Comparison of ENCODE assay signal across 8 mouse cellular contexts in genomic region chr1:153900860-153901730, GRCm38 (mm10). TPM values are rescaled to one million over a fixed set of nuclear protein-coding genes. Genes with fewer than 3 reads are reported as not detected.
A peak's percentile ranks its signal among the peaks of the same experiment; 100 is the strongest.
DNase-seq lines count a peak whose midpoint lies in the region; ATAC-seq and TF ChIP-seq lines count a peak whose summit lies in the region.

No protein-coding gene starts in this region.

- TF ChIP-seq CTCF in forebrain, postnatal 0 days (IDR thresholded peaks at IDR 0.05; ENCODE audit: low read depth), result no peak

- no peak for ATAC-seq in forebrain, postnatal 0 days
- no peak for ATAC-seq in hindbrain, embryonic 12.5 days (ENCODE audit: low FRiP score)
- ATAC-seq in liver, embryonic 12.5 days, result no peak

- intact Hi-C loops in left cerebral cortex, postnatal 4 days (cut with DNase I), result loop anchor here (10.0 kb wide), 1 partner anchor 824 kb away; no protein-coding TSS in a partner anchor
- intact Hi-C loops in left cerebral cortex, postnatal 14 days (cut with DNase I), result no loop called here

- peak overlapping the region; percentile 93 for H3K4me3 ChIP-seq in forebrain, postnatal 0 days (ENCODE audit: low read depth, low read length)
- H3K4me3 ChIP-seq in hindbrain, embryonic 12.5 days, result peak overlapping the region; percentile 86
- H3K4me3 ChIP-seq in liver, embryonic 12.5 days, result peak overlapping the region; percentile 82
- peak overlapping the region; percentile 78 for H3K4me3 ChIP-seq in myocyte

- H3K4me2 ChIP-seq in forebrain, postnatal 0 days (ENCODE audit: low read depth), result peak overlapping the region; percentile 81
- peak overlapping the region; percentile 87 for H3K4me2 ChIP-seq in hindbrain, embryonic 12.5 days (replicated peaks)
- H3K4me2 ChIP-seq in liver, embryonic 12.5 days, result peak overlapping the region; percentile 79
- H3K4me2 ChIP-seq in myocyte (ENCODE audit: low read depth), result peak overlapping the region; percentile 96

- peaks cover 7% of the 10 kb centered on the region for H3K79me2 ChIP-seq in myocyte (ENCODE audit: control insufficient read depth, insufficient read depth)

- H3K36me3 ChIP-seq in forebrain, postnatal 0 days (ENCODE audit: insufficient read depth), result peaks cover 35% of the 10 kb centered on the region
- peaks cover 32% of the 10 kb centered on the region for H3K36me3 ChIP-seq in hindbrain, embryonic 12.5 days
- H3K36me3 ChIP-seq in liver, embryonic 12.5 days, result peaks cover 36% of the 10 kb centered on the region
- H3K36me3 ChIP-seq in myocyte (ENCODE audit: control insufficient read depth, insufficient read depth), result peaks cover 5% of the 10 kb centered on the region

- H3ac ChIP-seq in myocyte (ENCODE audit: control insufficient read depth, insufficient read length), result peak overlapping the region; percentile 5

- WGBS in forebrain, postnatal 0 days, result 1% methylated on average over 25 of the region's 25 CpGs
- WGBS in hindbrain, embryonic 12.5 days, result 2% methylated on average over 25 of the region's 25 CpGs
- 5% methylated on average over 25 of the region's 25 CpGs for WGBS in liver, embryonic 12.5 days (ENCODE audit: insufficient replicate concordance)

- peaks cover 20% of the 10 kb centered on the region; the same call in 1 of the 2 replicates for H3K4me1 ChIP-seq in forebrain, postnatal 0 days (ENCODE audit: insufficient read depth)
- H3K4me1 ChIP-seq in hindbrain, embryonic 12.5 days, result peaks cover 26% of the 10 kb centered on the region
- peaks cover 49% of the 10 kb centered on the region for H3K4me1 ChIP-seq in liver, embryonic 12.5 days

- H3K9ac ChIP-seq in forebrain, postnatal 0 days, result peak overlapping the region; percentile 97
- peak overlapping the region; percentile 94 for H3K9ac ChIP-seq in hindbrain, embryonic 12.5 days
- H3K9ac ChIP-seq in liver, embryonic 12.5 days, result peak overlapping the region; percentile 92

- DNase-seq in left cerebral cortex, postnatal 4 days, result peak; percentile 49
- DNase-seq in left cerebral cortex, postnatal 14 days (ENCODE audit: low spot score in 2 of 2), result no peak
- DNase-seq in c-Kit-negative CD71-positive TER-119-positive erythroid progenitor cells, embryonic 14.5 days (ENCODE audit: low read depth, low spot score), result peak; percentile 21
- peak; percentile 41 for DNase-seq in forebrain, postnatal 0 days
- DNase-seq in frontal cortex, postnatal 36 days (ENCODE audit: low spot score in 2 of 2), result no peak

- no peak for TF ChIP-seq POLR2A in myocyte (IDR thresholded peaks at IDR 0.05; ENCODE audit: insufficient read length, low read depth)

- H3K27ac ChIP-seq in forebrain, postnatal 0 days (ENCODE audit: low read depth, low read length), result peak overlapping the region; percentile 97
- H3K27ac ChIP-seq in hindbrain, embryonic 12.5 days, result peak overlapping the region; percentile 96
- H3K27ac ChIP-seq in liver, embryonic 12.5 days, result peak overlapping the region; percentile 99

- no peaks in the 10 kb centered on the region for H3K27me3 ChIP-seq in forebrain, postnatal 0 days (ENCODE audit: insufficient read depth, low read length)
- H3K27me3 ChIP-seq in hindbrain, embryonic 12.5 days, result no peaks in the 10 kb centered on the region
- no peaks in the 10 kb centered on the region for H3K27me3 ChIP-seq in liver, embryonic 12.5 days (replicated peaks)
- no peaks in the 10 kb centered on the region for H3K27me3 ChIP-seq in myocyte (ENCODE audit: control insufficient read depth, insufficient read depth, insufficient read length)

- H3K9me3 ChIP-seq in forebrain, postnatal 0 days (ENCODE audit: low read length), result no peaks in the 10 kb centered on the region
- H3K9me3 ChIP-seq in hindbrain, embryonic 12.5 days (replicated peaks), result no peaks in the 10 kb centered on the region
- no peaks in the 10 kb centered on the region for H3K9me3 ChIP-seq in liver, embryonic 12.5 days (replicated peaks)

TF ChIP-seq in myocyte, 11 proteins besides CTCF, POLR2A, EP300 and RAD21:
- TF ChIP-seq POLR2AphosphoS2 (IDR thresholded peaks at IDR 0.05; ENCODE audit: insufficient read length, low read depth) (no peak), USF1 (IDR thresholded peaks at IDR 0.05; ENCODE audit: low read depth) (no peak), E2F4 (IDR thresholded peaks at IDR 0.05; ENCODE audit: insufficient read depth) (no peak), MYOG (IDR thresholded peaks at IDR 0.05; ENCODE audit: control insufficient read depth in 1 of 3, insufficient read depth in 1 of 3, insufficient read length in 2 of 3, low read depth in 2 of 3) (peak in 1 of 3 experiments; percentile 24)
TF ChIP-seq in myocyte: peak in this region for 1.

RNA-seq across cellular contexts. Expression of gene Teddm2, which starts 1.1 kb away (rescaled TPM):
- total RNA-seq in left cerebral cortex, postnatal 4 days (2021), result 1 to 10 TPM; 2.1 to 3.5 TPM
- 1 to 10 TPM; 3.3 to 3.4 TPM for total RNA-seq in left cerebral cortex, postnatal 14 days (2021)
- 2.3 and 2.9 TPM in 2 replicates for total RNA-seq in forebrain, postnatal 0 days (2014; rRNA removed)
- polyA plus RNA-seq in forebrain, postnatal 0 days (2015; fragmentation: Nextera tagmentation; extraction: Ambion mirVana), result 1.7 and 2.5 TPM in 2 replicates
- 0.66 and 0.77 TPM in 2 replicates for polyA plus RNA-seq in hindbrain, embryonic 12.5 days (2016; fragmentation: Nextera tagmentation; extraction: Ambion mirVana)
- 0.36 and 0.44 TPM in 2 replicates for polyA plus RNA-seq in liver, embryonic 12.5 days (2016; fragmentation: Nextera tagmentation; extraction: Ambion mirVana)
- 0.20 TPM for polyA plus RNA-seq in myocyte (2012; fragmentation: generic; extraction: Trizol)

RNA-seq across cellular contexts. Expression of gene Glul, which starts 1.4 kb away (rescaled TPM):
- 100 to 1,000 TPM; 359 to 362 TPM for total RNA-seq in left cerebral cortex, postnatal 4 days (2021)
- total RNA-seq in left cerebral cortex, postnatal 14 days (2021), result 1,000 to 10,000 TPM; 1,316 to 1,477 TPM
- total RNA-seq in forebrain, postnatal 0 days (2014; rRNA removed), result 297 and 313 TPM in 2 replicates
- 254 and 255 TPM in 2 replicates for polyA plus RNA-seq in forebrain, postnatal 0 days (2015; fragmentation: Nextera tagmentation; extraction: Ambion mirVana)
- 126 TPM in 2 replicates for polyA plus RNA-seq in hindbrain, embryonic 12.5 days (2016; fragmentation: Nextera tagmentation; extraction: Ambion mirVana)
- polyA plus RNA-seq in liver, embryonic 12.5 days (2016; fragmentation: Nextera tagmentation; extraction: Ambion mirVana), result 100 and 107 TPM in 2 replicates
- polyA plus RNA-seq in myocyte (2012; fragmentation: generic; extraction: Trizol), result 37.6 TPM

RNA-seq across cellular contexts. Expression of gene Teddm1a, which starts 9.6 kb away (rescaled TPM):
- total RNA-seq in left cerebral cortex, postnatal 4 days (2021), result not detected
- total RNA-seq in left cerebral cortex, postnatal 14 days (2021), result not detected
- total RNA-seq in forebrain, postnatal 0 days (2014; rRNA removed), result not detected in 2 replicates
- polyA plus RNA-seq in forebrain, postnatal 0 days (2015; fragmentation: Nextera tagmentation; extraction: Ambion mirVana), result 0.11 TPM in 1 of 2 replicates, not detected in the other
- polyA plus RNA-seq in hindbrain, embryonic 12.5 days (2016; fragmentation: Nextera tagmentation; extraction: Ambion mirVana), result not detected in 2 replicates
- not detected in 2 replicates for polyA plus RNA-seq in liver, embryonic 12.5 days (2016; fragmentation: Nextera tagmentation; extraction: Ambion mirVana)
- not detected for polyA plus RNA-seq in myocyte (2012; fragmentation: generic; extraction: Trizol)

RNA-seq across cellular contexts. Expression of gene Teddm1b, which starts 26.9 kb away (rescaled TPM):
- not detected for total RNA-seq in left cerebral cortex, postnatal 4 days (2021)
- not detected for total RNA-seq in left cerebral cortex, postnatal 14 days (2021)
- total RNA-seq in forebrain, postnatal 0 days (2014; rRNA removed), result not detected in 2 replicates
- polyA plus RNA-seq in forebrain, postnatal 0 days (2015; fragmentation: Nextera tagmentation; extraction: Ambion mirVana), result 0.36 and 0.49 TPM in 2 replicates
- polyA plus RNA-seq in hindbrain, embryonic 12.5 days (2016; fragmentation: Nextera tagmentation; extraction: Ambion mirVana), result 0.42 and 0.46 TPM in 2 replicates
- 0.25 and 0.26 TPM in 2 replicates for polyA plus RNA-seq in liver, embryonic 12.5 days (2016; fragmentation: Nextera tagmentation; extraction: Ambion mirVana)
- 0.01 TPM for polyA plus RNA-seq in myocyte (2012; fragmentation: generic; extraction: Trizol)

RNA-seq across cellular contexts. Expression of gene Rgsl1, which starts 57.2 kb away (rescaled TPM):
- 1 to 10 TPM; 1.3 to 1.5 TPM for total RNA-seq in left cerebral cortex, postnatal 4 days (2021)
- 1 to 10 TPM in 1 of 2 experiments, under 1 TPM in 1; 0.92 to 1.2 TPM for total RNA-seq in left cerebral cortex, postnatal 14 days (2021)
- 0.23 and 0.90 TPM in 2 replicates for total RNA-seq in forebrain, postnatal 0 days (2014; rRNA removed)
- polyA plus RNA-seq in forebrain, postnatal 0 days (2015; fragmentation: Nextera tagmentation; extraction: Ambion mirVana), result 0.39 and 0.44 TPM in 2 replicates
- 0.12 and 0.27 TPM in 2 replicates for polyA plus RNA-seq in hindbrain, embryonic 12.5 days (2016; fragmentation: Nextera tagmentation; extraction: Ambion mirVana)
- 0.04 TPM in 1 of 2 replicates, not detected in the other for polyA plus RNA-seq in liver, embryonic 12.5 days (2016; fragmentation: Nextera tagmentation; extraction: Ambion mirVana)
- not detected for polyA plus RNA-seq in myocyte (2012; fragmentation: generic; extraction: Trizol)

Comparison
In these comparisons a context has a peak if more than half of its experiments do, and no peak if none do; other contexts are left out.
1. DNase-seq: peak in left cerebral cortex, postnatal 4 days (single experiment), c-Kit-negative CD71-positive TER-119-positive erythroid progenitor cells, embryonic 14.5 days (single experiment) and forebrain, postnatal 0 days (single experiment); none in left cerebral cortex, postnatal 14 days (0 of 2) and frontal cortex, postnatal 36 days (0 of 2).
2. Peak in every context shown above with its lines, with median percentiles within 50 percentile points of each other: H3K27ac ChIP-seq, H3K4me2 ChIP-seq, H3K4me3 ChIP-seq and H3K9ac ChIP-seq.